Mouse (Mus musculus) embryonic fibroblast, embryonic 13.5 days (primary cell): ENCODE results near the gene 2300002M23Rik. TPM values are rescaled to one million over a fixed set of nuclear protein-coding genes. Genes with fewer than 3 reads are reported as not detected.

ENCODE experiments used
- H3K27ac ChIP-seq: 2 replicates; pipeline ENCODE4 v1.5.1; 2012; ENCODE audit warnings: low read length, control low read depth, inconsistent platforms; ENCODE audit not compliant: insufficient read depth
- H3K4me1 ChIP-seq: 2 replicates; pipeline ENCODE4 v1.6.1; 2011; ENCODE audit warnings: low read length; ENCODE audit not compliant: control insufficient read depth, insufficient read depth
- H3K4me3 ChIP-seq: 2 replicates; pipeline ENCODE4 v1.5.1; 2011; ENCODE audit warnings: mild to moderate bottlenecking, control low read depth, low read length; ENCODE audit not compliant: insufficient read depth
- CTCF ChIP-seq: IDR thresholded peaks from 2 replicates; pipeline ENCODE4 v1.5.1; 2011; ENCODE audit warnings: mild to moderate bottlenecking, control low read depth, low read length, moderate library complexity, borderline replicate concordance; ENCODE audit not compliant: insufficient read depth
- POLR2A ChIP-seq: IDR thresholded peaks from 2 replicates; pipeline ENCODE4 v1.6.1; 2011; ENCODE audit warnings: low read depth, mild to moderate bottlenecking, control low read depth, low read length, moderate library complexity
- polyA plus RNA-seq: library from polyadenylated mRNA; stranded (reverse); fragments of >200 nt; gene quantifications from 2 replicates; pipeline ENCODE4 v1.2.4, GENCODE M21; 2011; ENCODE audit warnings: low read depth; ENCODE audit not compliant: missing spikeins, insufficient read length

Gene 2300002M23Rik
- polyA plus RNA-seq: not detected in 2 replicates

DNA sequence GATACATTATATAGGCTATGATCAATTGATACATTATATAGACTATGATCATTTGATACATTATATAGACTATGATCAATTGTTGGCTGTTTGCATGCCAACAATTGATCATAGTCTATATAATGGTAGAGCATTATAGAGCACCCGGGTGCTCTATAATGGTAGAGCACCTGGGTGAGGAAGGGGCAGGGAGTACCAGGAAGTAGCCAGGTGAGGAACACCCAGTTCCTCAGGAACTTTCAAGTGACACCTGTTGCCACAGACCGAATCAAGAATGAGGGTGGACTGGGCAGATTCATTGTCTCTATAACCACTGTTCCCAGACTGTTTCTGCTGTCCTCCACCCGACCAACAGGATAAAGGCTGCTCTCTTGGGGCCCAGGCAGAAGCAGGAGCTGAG, at the start of gene 2300002M23Rik:
Gene 2300002M23Rik (plus strand): TSS at position 301 of the 400 bp plus-strand sequence.
- Histone ChIP-seq H3K4me1 (no peaks in the 10 kb centered on the region), H3K27ac (no peak within 1 kb of the TSS), H3K4me3 (no peak within 1 kb of the TSS)
- TF ChIP-seq POLR2A (no peak), CTCF (no peak)

DNA sequence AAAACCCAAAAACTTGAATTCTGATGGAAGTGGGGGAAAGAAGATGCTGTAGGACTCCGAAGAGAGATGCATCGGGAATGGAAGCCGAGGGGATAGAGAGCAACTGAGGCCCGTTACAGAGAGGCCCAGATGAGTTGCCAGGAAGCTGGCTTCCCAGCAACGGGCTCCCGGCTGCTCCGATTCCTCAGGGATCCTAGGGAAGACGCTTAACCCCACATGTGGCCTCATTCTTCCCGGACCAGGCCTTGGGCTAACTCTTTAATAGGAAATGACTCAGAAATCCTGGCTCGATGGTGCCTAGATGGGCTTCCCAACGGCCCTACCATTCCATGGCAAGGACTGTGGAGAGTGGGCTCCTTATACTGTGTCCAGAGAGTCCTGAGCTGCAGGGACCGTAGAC, 49.7 kb upstream of the 2300002M23Rik start:
- Histone ChIP-seq H3K27ac (peak overlapping the region; percentile 48), H3K4me3 (peak overlapping the region; percentile 55), H3K4me1 (peaks cover 18% of the 10 kb centered on the region)
- TF ChIP-seq CTCF: no peak
- no peak for TF ChIP-seq POLR2A

DNA sequence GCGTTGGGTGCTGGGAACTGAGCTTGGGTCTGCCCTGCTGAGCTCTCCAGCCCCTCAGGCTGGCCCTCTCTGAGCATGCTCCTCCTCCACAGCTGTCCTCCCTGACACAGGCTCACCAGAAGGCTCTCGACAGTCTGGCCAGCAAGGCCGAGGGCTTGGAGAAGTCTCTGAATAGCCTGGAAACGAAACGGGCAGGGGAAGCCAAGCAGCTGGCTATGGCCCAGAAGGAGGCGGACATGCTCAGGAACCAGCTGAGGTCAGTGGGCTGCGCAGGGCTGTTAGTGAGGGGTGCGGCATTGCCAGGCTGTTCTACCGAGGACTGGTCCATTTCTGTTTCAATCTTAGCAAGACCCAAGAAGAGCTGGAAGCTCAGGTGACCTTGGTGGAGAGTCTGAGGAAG, 42.9 kb upstream of the 2300002M23Rik start:
- no peaks in the 10 kb centered on the region for H3K4me1 ChIP-seq
- TF ChIP-seq POLR2A: no peak
- no peak for TF ChIP-seq CTCF
- H3K27ac ChIP-seq: no peak overlapping the region
- no peak overlapping the region for H3K4me3 ChIP-seq

DNA sequence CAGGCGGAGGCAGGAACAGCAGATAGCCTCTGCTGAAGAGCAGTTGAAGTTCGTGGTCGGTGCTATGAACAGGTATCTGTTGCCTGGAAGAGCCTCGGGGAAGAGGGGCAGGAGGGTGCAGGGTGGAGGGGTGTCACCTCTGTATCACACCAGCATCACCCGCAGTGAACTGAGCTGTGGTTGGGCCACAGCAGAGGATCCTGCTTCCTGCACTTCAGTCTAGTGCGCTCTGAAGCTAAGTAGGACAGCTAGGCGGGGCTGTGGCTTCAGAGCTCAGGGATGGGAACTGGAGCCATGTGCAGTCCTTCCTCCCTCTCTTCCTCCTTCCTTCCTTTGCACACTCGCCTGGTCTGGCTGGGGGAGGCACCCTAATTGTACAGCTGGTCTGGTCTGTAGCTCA, 40.6 kb upstream of the 2300002M23Rik start:
- Histone ChIP-seq H3K4me3 (no peak overlapping the region), H3K27ac (no peak overlapping the region), H3K4me1 (no peaks in the 10 kb centered on the region)
- TF ChIP-seq POLR2A (no peak), CTCF (no peak)

DNA sequence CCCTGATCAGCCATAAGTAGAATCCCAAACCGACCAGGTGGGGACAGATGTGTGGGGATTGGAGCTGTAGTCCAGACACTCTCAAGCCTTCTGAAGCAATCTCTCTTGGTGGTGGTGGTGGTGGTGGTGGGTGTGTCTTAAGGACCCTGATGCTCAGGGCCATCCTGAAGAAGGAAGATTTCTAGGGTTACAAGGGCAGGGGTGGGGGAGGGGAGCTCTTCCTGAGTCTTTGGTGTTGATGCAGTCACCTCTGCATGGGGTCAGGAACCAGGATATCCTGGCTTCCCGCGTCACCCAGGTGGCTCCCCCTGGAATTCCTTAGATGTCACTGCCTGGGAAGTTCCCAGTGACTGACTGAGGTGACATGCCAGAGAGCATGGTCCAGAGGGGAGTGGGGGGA, 34.9 kb upstream of the 2300002M23Rik start:
- TF ChIP-seq CTCF (no peak), POLR2A (no peak)

DNA sequence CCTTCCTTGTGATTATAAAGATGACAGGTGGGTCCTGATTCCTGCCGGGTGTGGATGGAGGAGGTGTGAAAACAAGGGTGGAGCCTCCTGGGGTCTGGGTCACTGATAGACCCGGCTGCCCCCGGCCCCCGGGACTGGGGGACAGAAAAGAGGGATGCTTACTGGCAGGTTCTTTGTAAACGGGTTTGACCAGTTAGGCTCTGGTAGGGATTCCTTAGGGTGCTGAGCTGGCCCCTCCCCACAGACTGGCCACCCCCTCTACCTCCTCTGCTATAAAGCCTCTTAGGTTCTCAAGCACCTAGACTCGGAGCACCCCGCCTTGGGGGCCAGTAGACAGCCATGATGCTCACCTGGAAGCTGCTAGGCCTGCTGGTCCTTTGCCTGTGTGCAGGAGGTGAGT, 34.3 kb upstream of the 2300002M23Rik start, which contains the start of gene Psors1c2:
Gene Psors1c2 (plus strand): TSS at position 301 of the 400 bp plus-strand sequence.
- Histone ChIP-seq H3K27ac (no peak within 1 kb of the TSS), H3K4me3 (no peak within 1 kb of the TSS), H3K4me1 (no peaks in the 10 kb centered on the region)
- no peak for TF ChIP-seq POLR2A
- no peak for TF ChIP-seq CTCF

More for the DNA sequence above, 34.9 kb upstream of the 2300002M23Rik start:
- Histone ChIP-seq H3K27ac (no peak overlapping the region), H3K4me3 (no peak overlapping the region), H3K4me1 (no peaks in the 10 kb centered on the region)

DNA sequence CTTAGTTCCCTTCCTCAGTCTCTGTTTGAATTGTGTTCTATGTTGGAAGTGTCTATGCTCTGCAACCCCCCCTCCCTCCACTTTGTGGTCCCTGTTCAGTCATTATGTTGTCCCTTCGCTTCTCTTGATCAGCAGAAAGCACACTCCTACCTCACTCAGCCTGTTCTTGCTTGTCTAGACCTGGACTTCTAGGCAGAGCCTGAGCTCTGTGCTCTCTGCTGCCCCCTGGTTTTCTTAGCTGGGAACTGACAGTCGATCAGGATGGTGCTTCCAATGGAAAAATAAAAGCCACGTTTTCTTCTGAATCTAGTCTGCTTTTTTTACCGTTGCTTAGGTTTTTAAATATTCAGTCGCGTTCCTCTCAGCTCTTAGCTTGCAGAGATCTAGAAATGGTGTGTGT, 32.9 kb upstream of the 2300002M23Rik start:
- TF ChIP-seq POLR2A: no peak
- peak; percentile 74 for TF ChIP-seq CTCF
- no peak overlapping the region for H3K27ac ChIP-seq
- H3K4me3 ChIP-seq: no peak overlapping the region
- H3K4me1 ChIP-seq: no peaks in the 10 kb centered on the region

DNA sequence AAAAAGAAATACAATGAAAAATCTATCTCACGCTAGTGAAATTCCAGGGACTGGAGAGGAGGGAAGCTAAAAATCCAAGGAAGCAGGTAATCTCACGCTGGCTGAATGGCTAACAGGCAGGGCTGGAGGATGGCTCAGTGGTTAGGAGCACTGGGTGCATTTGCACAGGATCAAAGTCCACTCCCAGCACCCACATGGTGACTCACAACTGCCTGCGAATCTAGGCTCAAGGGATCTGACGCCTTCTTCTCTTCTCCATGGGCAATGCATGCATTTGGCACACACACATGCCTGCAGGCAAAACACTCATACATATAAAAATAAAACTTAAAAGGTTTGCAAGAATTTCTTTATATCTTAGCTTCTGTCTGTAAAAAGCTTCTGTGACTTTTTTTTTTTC, 29.8 kb upstream of the 2300002M23Rik start:
- H3K27ac ChIP-seq: no peak overlapping the region

DNA sequence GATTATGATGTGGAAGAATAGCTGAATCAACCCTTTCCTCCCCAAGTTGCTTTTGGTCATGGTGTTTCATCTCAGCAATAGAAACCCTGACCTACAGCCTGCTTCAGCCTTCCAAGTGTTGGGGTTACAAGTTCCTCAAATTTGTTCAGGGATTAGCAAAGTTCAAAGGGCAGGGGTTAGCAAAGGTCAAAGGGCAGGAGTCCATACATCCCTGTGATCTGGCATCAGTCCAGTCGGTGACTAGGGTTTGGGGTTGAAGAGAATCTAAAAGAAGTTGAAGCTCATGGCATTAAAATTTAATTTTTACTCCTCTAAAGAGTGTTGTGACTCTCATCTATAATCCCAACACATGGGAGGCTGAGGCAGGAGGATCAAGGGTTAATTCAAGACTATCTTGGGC, 28.8 kb upstream of the 2300002M23Rik start:
- Histone ChIP-seq H3K27ac (no peak overlapping the region), H3K4me3 (no peak overlapping the region), H3K4me1 (no peaks in the 10 kb centered on the region)
- no peak for TF ChIP-seq CTCF
- TF ChIP-seq POLR2A: no peak

More for the DNA sequence above, 29.8 kb upstream of the 2300002M23Rik start:
- Histone ChIP-seq H3K4me1 (no peaks in the 10 kb centered on the region), H3K4me3 (no peak overlapping the region)
- TF ChIP-seq POLR2A: no peak
- TF ChIP-seq CTCF: no peak

DNA sequence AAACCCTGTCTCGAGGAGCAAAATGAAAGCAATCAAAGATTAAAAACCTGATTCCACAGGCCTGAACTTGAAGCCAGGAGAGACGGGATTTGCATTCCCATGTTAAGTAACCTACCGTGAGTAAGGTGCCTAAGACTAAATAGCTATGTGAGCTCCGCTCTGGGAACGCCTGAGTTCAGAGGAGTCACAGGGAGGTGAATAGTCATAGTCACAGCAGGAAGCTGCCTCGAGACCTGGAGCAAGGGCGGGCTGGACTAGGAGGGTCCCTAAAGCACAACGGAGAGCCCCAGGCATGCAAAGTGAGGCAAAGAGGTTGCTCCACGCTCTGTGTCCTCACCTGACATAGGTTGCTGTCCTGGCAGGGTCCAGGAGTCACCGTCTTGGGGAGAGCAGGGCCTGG, 27.7 kb upstream of the 2300002M23Rik start:
- TF ChIP-seq POLR2A (no peak), CTCF (no peak)
- H3K4me1 ChIP-seq: no peaks in the 10 kb centered on the region
- H3K27ac ChIP-seq: no peak overlapping the region
- H3K4me3 ChIP-seq: no peak overlapping the region
